Mouse (Mus musculus) intestine, embryonic 16.5 days (tissue): ENCODE measurements around the gene Acot8. TPM values are rescaled to one million over a fixed set of nuclear protein-coding genes. Genes with fewer than 3 reads are reported as not detected.

ENCODE experiments used
- ATAC-seq: fragments of 200-750 bp; cut with Nextera tagmentation; 2 replicates; pipeline ENCODE4 v1.8.0; 2017; ENCODE audit warnings: moderate TSS enrichment, moderate library complexity
- H3K27ac ChIP-seq: fragments of 300-500 bp; sonication (generic); 2 replicates; pipeline ENCODE4 v1.5.1; 2014; ENCODE audit warnings: mild to moderate bottlenecking, low read length
- H3K27me3 ChIP-seq: fragments of 300-500 bp; sonication (generic); replicated peaks from 2 replicates; pipeline ENCODE4 v1.6.1; 2014; ENCODE audit warnings: low read length, control low read depth, mixed read lengths; ENCODE audit not compliant: control insufficient read depth, insufficient read depth
- H3K36me3 ChIP-seq: fragments of 300-500 bp; sonication (generic); 2 replicates; pipeline ENCODE4 v1.6.1; 2014; ENCODE audit warnings: low read length, control low read depth; ENCODE audit not compliant: control insufficient read depth, insufficient read depth
- H3K4me1 ChIP-seq: fragments of 300-500 bp; sonication (generic); 2 replicates; pipeline ENCODE4 v1.6.1; 2014; ENCODE audit warnings: low read length, control low read depth, mixed read lengths; ENCODE audit not compliant: control insufficient read depth, insufficient read depth
- H3K4me2 ChIP-seq: fragments of 300-500 bp; sonication (generic); 2 replicates; pipeline ENCODE4 v1.6.1; 2014; ENCODE audit warnings: low read depth, low read length, control low read depth
- H3K4me3 ChIP-seq: fragments of 300-500 bp; sonication (generic); 2 replicates; pipeline ENCODE4 v1.5.1; 2014; ENCODE audit warnings: mild to moderate bottlenecking, low read length
- H3K9ac ChIP-seq: fragments of 300-500 bp; sonication (generic); 2 replicates; pipeline ENCODE4 v1.6.1; 2014; ENCODE audit warnings: low read depth, low read length
- H3K9me3 ChIP-seq: fragments of 300-500 bp; sonication (generic); 2 replicates; pipeline ENCODE4 v1.6.1; 2016; ENCODE audit warnings: low read length, control low read depth; ENCODE audit not compliant: control insufficient read depth
- WGBS: fragments of 180-500 bp; shearing (Covaris S2); extraction: QIAGEN DNeasy Blood & Tissue Kit; methylation state at CpG from one replicate; pipeline ENCODE4 v1.1.7; 2014; 5-methylcytosine and 5-hydroxymethylcytosine counted together
- polyA plus RNA-seq: library from polyadenylated mRNA; unstranded; fragments of >200 nt; fragmentation: Nextera tagmentation; extraction: Ambion mirVana; gene quantifications from 2 replicates; pipeline ENCODE4 v1.2.1, GENCODE M21; 2015

Gene Acot8
- polyA plus RNA-seq, 1 experiment from 2014 or later, result 37.5 TPM

GRCm38 (mm10) chr2:164817703-164818102, 13.0 kb upstream of the Acot8 start:
- Histone ChIP-seq H3K9ac (no peak overlapping the region), H3K9me3 (no peaks in the 10 kb centered on the region), H3K27me3 (no peaks in the 10 kb centered on the region), H3K27ac (no peak overlapping the region), H3K4me2 (no peak overlapping the region), H3K36me3 (0 out of 2 replicates have a peak, but pooled peaks cover 2% of the 10 kb centered on the region), H3K4me1 (peaks cover 12% of the 10 kb centered on the region), H3K4me3 (no peak overlapping the region)
- ATAC-seq, result no peak
- 60% methylated on average over 5 of the region's 5 CpGs for whole genome bisulfite sequencing

DNA sequence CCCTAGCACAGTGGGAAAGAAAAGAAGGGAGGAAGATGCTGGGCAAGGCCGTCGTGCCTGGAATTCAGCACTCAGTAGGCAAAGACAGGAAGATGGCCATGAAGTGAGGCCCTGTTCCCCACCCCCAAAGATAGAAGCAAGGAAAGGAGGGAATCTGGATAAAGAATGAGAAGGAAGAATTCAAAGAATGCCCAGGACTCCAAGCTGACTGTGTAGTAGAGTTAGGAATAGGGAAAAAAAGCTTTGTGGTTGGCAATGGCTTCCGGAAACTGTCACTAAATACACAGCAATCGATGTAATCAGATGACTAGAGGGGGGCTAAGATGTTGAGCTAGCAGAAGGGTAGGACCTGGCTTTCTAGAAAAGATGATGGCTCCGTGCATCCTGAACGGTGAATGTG, 12.5 kb upstream of the Acot8 start:
- Histone ChIP-seq H3K36me3 (0 out of 2 replicates have a peak, but pooled peaks cover 2% of the 10 kb centered on the region), H3K9ac (no peak overlapping the region), H3K9me3 (no peaks in the 10 kb centered on the region), H3K27me3 (no peaks in the 10 kb centered on the region), H3K27ac (no peak overlapping the region), H3K4me1 (peaks cover 12% of the 10 kb centered on the region), H3K4me3 (no peak overlapping the region), H3K4me2 (no peak overlapping the region)
- no peak for ATAC-seq
- 77% methylated on average over 6 of the region's 6 CpGs for WGBS

DNA sequence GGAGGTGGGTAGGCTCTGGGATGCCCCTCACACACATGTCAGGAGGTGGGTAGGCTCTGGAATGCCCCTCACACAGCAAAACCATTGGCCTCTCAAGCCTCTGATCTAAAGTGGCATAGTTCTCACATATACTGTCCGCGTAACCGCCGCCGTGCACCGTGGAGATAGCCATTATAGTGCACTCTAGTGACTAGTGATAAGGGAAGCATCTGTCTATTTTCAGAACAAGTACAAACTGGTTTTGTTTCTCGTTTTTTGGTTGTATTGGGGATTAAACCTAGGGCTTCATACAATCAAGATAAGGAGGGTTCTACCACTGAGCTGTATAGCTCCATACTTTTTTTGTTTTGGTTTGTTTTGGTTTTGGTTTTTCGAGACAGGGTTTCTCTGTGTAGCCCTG, 11.1 kb upstream of the Acot8 start:
- Histone ChIP-seq H3K27ac (no peak overlapping the region), H3K27me3 (no peaks in the 10 kb centered on the region), H3K9me3 (no peaks in the 10 kb centered on the region), H3K4me1 (peaks cover 12% of the 10 kb centered on the region), H3K4me3 (no peak overlapping the region), H3K9ac (no peak overlapping the region), H3K36me3 (no peaks in the 10 kb centered on the region), H3K4me2 (no peak overlapping the region)
- WGBS, result 88% methylated on average over 8 of the region's 8 CpGs
- no peak for ATAC-seq

- H3K27ac ChIP-seq, result no peak overlapping the region
- H3K9ac ChIP-seq, result no peak overlapping the region
- no peaks in the 10 kb centered on the region for H3K9me3 ChIP-seq
- peaks cover 12% of the 10 kb centered on the region for H3K4me1 ChIP-seq
- no peak overlapping the region for H3K4me3 ChIP-seq
- 87% methylated on average over 5 of the region's 5 CpGs for WGBS
- H3K4me2 ChIP-seq, result no peak overlapping the region
- no peaks in the 10 kb centered on the region for H3K36me3 ChIP-seq
- no peak for ATAC-seq
- no peaks in the 10 kb centered on the region for H3K27me3 ChIP-seq
These were observed 10.7 kb upstream of the Acot8 start for GRCm38 (mm10) chr2:164815348-164815747.

DNA sequence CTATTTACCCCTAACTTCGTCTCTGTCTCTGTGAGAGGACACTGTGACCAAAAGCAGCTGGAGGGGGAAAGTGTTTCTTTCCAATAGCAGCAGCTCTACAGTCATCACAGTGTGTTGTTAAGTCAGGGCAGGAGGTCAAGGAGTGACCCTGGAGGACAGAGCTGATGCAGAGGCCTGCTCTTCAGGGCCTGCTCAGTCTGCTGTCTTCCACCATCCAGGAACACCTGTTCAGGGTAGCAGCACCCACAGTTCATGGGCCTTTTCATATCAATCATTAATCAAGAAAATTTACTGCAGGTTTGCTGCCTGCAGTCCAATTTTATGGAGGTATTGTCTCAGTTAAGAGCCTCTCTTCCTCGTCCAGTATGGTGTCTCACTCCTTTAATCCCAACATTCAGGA, 8.9 kb upstream of the Acot8 start:
- ATAC-seq, result peak; percentile 54
- no peak overlapping the region for H3K27ac ChIP-seq

DNA sequence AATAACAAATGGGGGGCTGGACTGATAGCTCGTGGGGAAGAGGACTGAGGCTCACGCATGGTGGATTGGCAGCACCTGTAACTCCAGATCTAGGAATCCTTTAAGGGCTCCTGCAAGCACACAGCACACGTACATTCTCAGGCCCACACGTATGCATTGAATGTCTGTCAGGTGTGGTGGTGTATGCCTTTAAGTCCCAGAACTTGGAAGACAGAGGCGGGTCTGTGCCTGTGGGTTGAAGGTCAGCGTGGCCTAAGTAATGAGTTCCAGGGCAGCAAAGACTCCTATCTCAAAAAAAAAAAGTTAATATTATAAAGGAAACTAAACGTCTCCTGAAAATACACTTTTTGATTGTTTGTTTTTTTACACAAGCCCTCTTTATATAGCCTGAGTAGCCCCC, 1.9 kb upstream of the Acot8 start:
- Histone ChIP-seq H3K4me2 (peak overlapping the region; percentile 59; the same call in 1 of the 2 replicates), H3K4me3 (0 out of 2 replicates have a peak overlapping the region, but pooled peaks have one; percentile 67), H3K27me3 (no peaks in the 10 kb centered on the region), H3K9me3 (no peaks in the 10 kb centered on the region), H3K9ac (no peak overlapping the region), H3K36me3 (no peaks in the 10 kb centered on the region; the same call in 1 of the 2 replicates), H3K4me1 (peaks cover 13% of the 10 kb centered on the region), H3K27ac (peak overlapping the region; percentile 33; the same call in 1 of the 2 replicates)
- 0 out of 2 replicates have a peak, but pooled peaks have one; percentile 15 for ATAC-seq
- WGBS, result 58% methylated on average over 7 of the region's 7 CpGs

More for the DNA sequence above, 8.9 kb upstream of the Acot8 start:
- Histone ChIP-seq H3K4me3 (no peak overlapping the region), H3K9me3 (no peaks in the 10 kb centered on the region), H3K9ac (no peak overlapping the region), H3K4me1 (peaks cover 12% of the 10 kb centered on the region), H3K27me3 (no peaks in the 10 kb centered on the region), H3K4me2 (no peak overlapping the region), H3K36me3 (no peaks in the 10 kb centered on the region; the same call in 1 of the 2 replicates)
- WGBS, result 57% methylated on average over 2 of the region's 2 CpGs

DNA sequence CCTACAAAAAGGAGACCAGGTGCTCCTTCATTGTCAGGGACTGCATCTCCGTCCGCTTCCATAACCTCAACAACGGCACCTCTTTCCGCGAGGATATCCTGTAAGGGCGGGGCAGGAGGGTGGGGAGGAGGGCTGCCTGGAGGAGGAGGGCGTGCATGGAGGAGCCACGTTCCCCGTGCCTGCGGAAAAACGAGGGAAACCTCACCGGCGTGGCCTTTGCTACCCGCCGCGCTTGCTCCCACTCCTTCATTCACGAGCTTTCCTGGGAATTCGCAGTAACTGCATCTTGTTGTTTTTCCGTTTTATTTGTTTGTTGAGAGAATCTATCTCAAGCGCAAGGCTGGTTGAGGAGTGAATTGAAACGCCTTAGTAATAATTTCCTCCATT, 643 bp upstream of the Acot8 start:
- peak overlapping the region; percentile 59 for H3K4me2 ChIP-seq
- no peaks in the 10 kb centered on the region for H3K9me3 ChIP-seq
- under 1% methylated on average over 21 of the region's 21 CpGs for WGBS

DNA sequence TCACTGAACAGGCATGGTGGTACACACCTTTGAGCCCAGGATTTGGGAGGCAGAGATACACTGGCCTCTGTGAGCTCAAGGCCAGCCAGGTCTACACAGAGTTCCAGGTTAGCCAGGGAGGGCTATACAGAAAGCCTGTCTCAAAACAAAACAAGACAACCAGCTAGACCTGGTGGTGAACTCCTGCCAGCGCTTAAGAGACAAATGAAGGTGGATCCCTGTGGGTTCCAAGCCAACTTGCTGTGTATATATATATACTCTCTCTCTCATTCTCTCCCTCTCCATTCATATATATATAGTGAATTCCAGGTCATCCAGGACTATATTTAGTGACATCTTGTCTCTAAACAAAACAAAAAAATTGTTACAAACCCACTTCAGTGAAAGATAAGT, 765 bp downstream of the Acot8 start:
- Histone ChIP-seq H3K27ac (peak overlapping the region; percentile 12), H3K36me3 (peaks cover 2% of the 10 kb centered on the region; the same call in 1 of the 2 replicates), H3K27me3 (no peaks in the 10 kb centered on the region), H3K4me3 (peak overlapping the region; percentile 67), H3K9ac (peak overlapping the region; percentile 82), H3K4me2 (peak overlapping the region; percentile 60), H3K9me3 (no peaks in the 10 kb centered on the region), H3K4me1 (peaks cover 13% of the 10 kb centered on the region)
- 58% methylated on average over 1 of the region's 1 CpGs for whole genome bisulfite sequencing
- no peak for ATAC-seq

More for the DNA sequence above, 643 bp upstream of the Acot8 start:
- Histone ChIP-seq H3K4me1 (peaks cover 13% of the 10 kb centered on the region), H3K4me3 (peak overlapping the region; percentile 67), H3K9ac (peak overlapping the region; percentile 74), H3K36me3 (peaks cover under 1% of the 10 kb centered on the region; the same call in 1 of the 2 replicates), H3K27ac (peak overlapping the region; percentile 82), H3K27me3 (no peaks in the 10 kb centered on the region)
- ATAC-seq, result peak; percentile 71

DNA sequence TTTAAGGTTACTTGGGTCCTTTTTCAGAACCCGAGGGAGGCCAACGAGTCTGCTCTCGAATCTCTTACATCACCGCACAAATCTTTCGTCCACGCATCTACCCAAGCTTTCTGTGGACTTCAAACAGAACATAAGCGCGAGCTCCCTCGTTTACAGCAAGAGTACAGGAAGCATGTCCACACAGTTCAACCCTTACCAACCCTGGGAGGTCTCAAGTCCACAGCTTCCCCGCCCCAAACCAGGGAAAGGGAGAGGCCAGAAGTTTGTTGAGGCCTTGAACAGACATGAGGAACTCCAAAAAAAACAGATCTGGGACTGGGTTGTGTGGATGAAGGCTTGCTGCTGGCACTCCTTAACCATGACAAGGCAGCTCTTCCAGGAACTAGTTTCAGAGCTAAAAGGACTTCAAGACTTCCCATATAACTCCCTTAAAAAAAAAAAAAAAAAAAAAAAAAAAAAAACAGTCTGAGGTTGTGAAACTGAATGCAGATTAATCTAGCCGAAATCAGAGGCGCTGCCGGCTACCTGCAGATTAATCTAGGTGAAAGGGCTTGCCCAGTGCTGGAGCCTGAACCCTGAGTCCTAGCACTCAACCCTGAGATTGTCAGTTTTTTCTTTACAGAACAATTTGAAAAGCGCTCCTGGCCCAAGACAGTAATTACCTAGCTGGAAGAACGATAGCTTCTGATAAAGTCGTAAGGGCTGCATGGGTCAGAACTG, 1.3 kb downstream of the Acot8 start:
- no peaks in the 10 kb centered on the region for H3K27me3 ChIP-seq
- peak overlapping the region; percentile 82 for H3K9ac ChIP-seq
- no peaks in the 10 kb centered on the region for H3K9me3 ChIP-seq

More for the DNA sequence above, 1.3 kb downstream of the Acot8 start:
- 78% methylated on average over 16 of the region's 16 CpGs for WGBS
- Histone ChIP-seq H3K4me1 (peaks cover 13% of the 10 kb centered on the region), H3K27ac (peak overlapping the region; percentile 12), H3K4me3 (peak overlapping the region; percentile 67), H3K4me2 (peak overlapping the region; percentile 60), H3K36me3 (peaks cover 2% of the 10 kb centered on the region; the same call in 1 of the 2 replicates)
- ATAC-seq, result no peak
